Mouse (Mus musculus) embryonic fibroblast, embryonic 13.5 days (primary cell): Measurements from ENCODE around the gene Sept9. TPM values are rescaled to one million over a fixed set of nuclear protein-coding genes. Genes with fewer than 3 reads are reported as not detected.
A peak's percentile ranks its signal among the peaks of the same experiment; 100 is the strongest.

Experiments used
- H3K27ac ChIP-seq: 2 replicates; pipeline ENCODE4 v1.5.1; 2012; ENCODE audit warnings: low read length, control low read depth, inconsistent platforms; ENCODE audit not compliant: insufficient read depth
- H3K4me1 ChIP-seq: 2 replicates; pipeline ENCODE4 v1.6.1; 2011; ENCODE audit warnings: low read length; ENCODE audit not compliant: control insufficient read depth, insufficient read depth
- H3K4me3 ChIP-seq: 2 replicates; pipeline ENCODE4 v1.5.1; 2011; ENCODE audit warnings: mild to moderate bottlenecking, control low read depth, low read length; ENCODE audit not compliant: insufficient read depth
- CTCF ChIP-seq: IDR thresholded peaks from 2 replicates; pipeline ENCODE4 v1.5.1; 2011; ENCODE audit warnings: mild to moderate bottlenecking, control low read depth, low read length, moderate library complexity, borderline replicate concordance; ENCODE audit not compliant: insufficient read depth
- POLR2A ChIP-seq: IDR thresholded peaks from 2 replicates; pipeline ENCODE4 v1.6.1; 2011; ENCODE audit warnings: low read depth, mild to moderate bottlenecking, control low read depth, low read length, moderate library complexity
- polyA plus RNA-seq: library from polyadenylated mRNA; stranded (reverse); fragments of >200 nt; gene quantifications from 2 replicates; pipeline ENCODE4 v1.2.4, GENCODE M21; 2011; ENCODE audit warnings: low read depth; ENCODE audit not compliant: missing spikeins, insufficient read length

The Sept9 gene
- polyA plus RNA-seq, 1 experiment, result 198 TPM

DNA sequence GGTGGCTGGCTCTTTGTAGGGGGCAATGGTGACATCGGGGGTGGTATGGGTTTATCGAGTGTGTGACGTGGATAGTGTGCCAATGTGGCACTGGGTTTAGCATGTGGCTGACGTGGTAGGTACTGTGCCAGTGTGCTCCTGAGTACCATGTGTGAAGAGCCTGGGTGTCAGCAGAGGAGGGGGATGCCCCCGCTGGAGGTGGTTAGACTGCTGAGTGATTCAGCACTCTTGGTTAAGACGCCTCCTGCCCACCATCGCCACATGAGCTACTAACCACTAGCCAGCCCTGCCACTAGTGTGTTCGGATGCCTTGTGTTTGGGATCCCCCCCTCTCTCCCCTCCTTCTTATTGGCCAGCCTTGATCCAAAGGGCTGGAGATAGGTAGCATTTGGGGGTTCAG lies 21.3 kb downstream of the Sept9 start:
- Histone ChIP-seq H3K27ac (no peak overlapping the region), H3K4me3 (no peak overlapping the region), H3K4me1 (no peaks in the 10 kb centered on the region)
- no peak for TF ChIP-seq CTCF
- TF ChIP-seq POLR2A, result no peak

DNA sequence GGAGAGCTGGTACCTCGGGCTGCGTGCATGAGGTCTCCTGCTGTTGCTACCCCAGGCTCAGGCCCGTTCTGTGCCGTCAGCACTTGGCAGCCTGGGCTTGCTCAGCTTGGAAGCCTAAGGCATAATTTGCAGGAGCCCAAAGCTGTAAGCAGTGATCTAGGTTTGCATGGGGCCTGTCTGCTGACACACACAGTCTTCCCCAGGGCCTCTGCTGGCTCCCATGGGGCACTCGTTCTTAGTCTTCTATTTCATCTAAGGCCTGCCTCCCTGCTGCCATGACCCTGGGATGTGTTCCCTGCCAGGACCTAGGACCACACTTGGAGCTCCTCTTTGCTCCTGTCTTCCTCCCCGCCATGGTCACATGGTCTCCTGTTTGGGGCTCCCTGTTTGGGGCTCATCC lies 21.7 kb downstream of the Sept9 start:
- Histone ChIP-seq H3K4me1 (no peaks in the 10 kb centered on the region), H3K4me3 (no peak overlapping the region), H3K27ac (no peak overlapping the region)
- no peak for TF ChIP-seq CTCF
- TF ChIP-seq POLR2A, result no peak

DNA sequence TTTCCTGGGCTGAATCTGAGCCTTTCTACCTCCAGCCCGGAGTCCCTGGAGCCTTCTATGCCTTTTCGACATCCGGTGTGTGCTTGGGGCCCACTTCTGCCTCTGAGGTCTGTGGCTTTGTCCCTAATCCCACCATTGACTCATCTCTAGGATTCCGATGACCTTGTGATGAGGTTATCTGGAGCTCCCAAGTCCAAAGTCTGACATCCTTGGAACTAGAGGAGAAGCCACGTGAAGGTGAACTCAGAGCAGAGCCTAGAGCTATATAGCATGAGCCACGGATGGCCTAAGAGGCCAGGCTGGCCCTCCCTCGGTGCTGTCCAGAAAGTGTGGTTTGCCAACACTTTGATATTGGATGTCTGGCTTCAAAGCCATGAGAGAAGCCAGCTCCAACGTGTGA lies 23.4 kb downstream of the Sept9 start:
- TF ChIP-seq CTCF (no peak), POLR2A (no peak)
- Histone ChIP-seq H3K4me1 (no peaks in the 10 kb centered on the region), H3K27ac (no peak overlapping the region), H3K4me3 (no peak overlapping the region)

DNA sequence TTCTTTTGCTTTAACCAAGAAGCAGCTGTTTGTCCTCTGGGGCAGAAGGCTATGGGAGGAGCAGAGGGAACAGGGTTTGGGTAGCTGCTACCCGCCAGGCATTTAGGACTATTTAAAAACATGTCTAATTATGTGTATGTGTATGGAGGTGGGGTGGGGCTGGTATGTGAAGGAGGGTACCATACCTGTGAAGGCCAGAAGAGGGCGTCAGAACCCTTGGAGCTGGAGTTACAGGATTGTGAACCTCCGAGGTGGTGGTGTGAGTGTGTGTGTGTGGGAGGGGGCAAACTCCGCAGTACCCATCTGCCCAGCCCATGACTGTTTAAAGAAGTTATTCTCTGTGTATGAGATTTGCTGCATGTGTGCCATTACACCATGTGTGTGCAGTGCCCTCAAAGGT lies 25.3 kb downstream of the Sept9 start:
- Histone ChIP-seq H3K4me1 (0 out of 2 replicates have a peak, but pooled peaks cover 2% of the 10 kb centered on the region), H3K4me3 (no peak overlapping the region), H3K27ac (no peak overlapping the region)
- TF ChIP-seq CTCF, result no peak
- no peak for TF ChIP-seq POLR2A

DNA sequence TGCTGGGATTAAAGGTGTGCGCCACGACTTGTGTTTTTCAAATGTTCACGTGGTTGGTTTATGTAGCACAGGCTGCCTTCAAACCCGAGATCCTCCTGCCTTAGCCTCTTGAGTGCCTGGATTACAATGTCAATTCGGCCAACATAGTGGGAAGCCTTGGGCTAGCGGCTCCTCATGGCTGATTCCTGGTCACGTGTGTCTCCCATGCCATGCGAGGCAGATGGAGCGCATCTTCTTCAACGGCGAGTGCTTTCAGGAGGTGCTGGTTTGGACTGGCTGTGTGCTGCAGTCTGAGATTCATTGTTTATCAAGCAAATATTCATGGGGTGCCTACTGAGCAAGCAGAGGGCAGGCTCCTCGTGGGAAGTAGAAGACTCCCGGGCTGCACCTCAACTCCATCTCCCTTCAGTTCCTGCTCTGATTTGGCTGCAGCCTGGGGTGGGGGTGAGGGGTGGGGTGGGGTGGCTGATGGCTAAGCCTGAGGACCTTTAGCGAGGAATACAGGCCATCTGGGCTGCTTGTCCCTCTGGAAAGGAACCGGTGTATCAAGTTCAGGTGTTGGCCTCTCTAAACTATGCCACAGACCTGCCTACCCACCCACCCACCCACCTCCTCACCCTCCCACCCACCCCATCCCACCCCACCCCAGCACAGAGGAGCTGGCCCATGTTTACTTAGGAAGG lies 26.2 kb downstream of the Sept9 start:
- Histone ChIP-seq H3K4me3 (no peak overlapping the region), H3K27ac (no peak overlapping the region), H3K4me1 (0 out of 2 replicates have a peak, but pooled peaks cover 2% of the 10 kb centered on the region)
- TF ChIP-seq CTCF (no peak), POLR2A (no peak)

DNA sequence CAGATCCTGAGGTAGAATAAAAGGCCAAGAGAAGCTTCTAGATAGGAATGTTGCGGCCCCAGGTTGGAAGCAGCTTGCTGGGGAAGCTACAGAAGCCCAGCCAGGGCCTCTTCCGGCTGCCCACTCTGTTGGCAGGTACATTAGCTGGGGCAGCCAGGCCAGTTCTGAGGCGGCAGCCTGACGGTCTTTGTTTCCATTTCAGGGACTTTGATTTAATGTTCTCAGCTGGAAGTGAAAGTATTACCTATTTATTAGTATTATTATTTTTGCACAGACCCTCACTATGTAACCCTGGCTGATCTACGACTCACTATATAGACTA lies 26.7 kb downstream of the Sept9 start:
- TF ChIP-seq CTCF (no peak), POLR2A (no peak)
- Histone ChIP-seq H3K4me1 (0 out of 2 replicates have a peak, but pooled peaks cover 2% of the 10 kb centered on the region), H3K4me3 (no peak overlapping the region), H3K27ac (no peak overlapping the region)

DNA sequence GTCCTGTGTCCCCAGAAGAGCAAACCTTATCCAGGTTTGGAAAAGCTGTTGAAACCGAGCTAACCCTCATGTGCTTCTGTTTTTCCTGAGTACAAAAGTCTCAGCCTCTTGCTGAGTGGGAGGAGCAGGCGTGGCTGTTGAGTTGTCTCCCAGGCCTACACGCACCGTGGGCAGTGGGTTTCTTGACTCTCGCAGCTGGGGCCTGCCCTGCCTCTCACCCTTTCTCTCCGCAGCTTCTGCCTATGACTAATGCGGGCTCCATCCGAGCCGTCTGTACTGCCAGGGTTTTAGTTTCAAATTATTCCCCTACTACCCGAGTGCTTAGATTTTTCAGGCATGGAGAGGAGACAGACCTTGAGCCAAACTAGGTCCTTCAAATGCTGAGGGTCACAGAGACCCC lies 28.7 kb downstream of the Sept9 start:
- peak overlapping the region; percentile 54 for H3K27ac ChIP-seq
- H3K4me1 ChIP-seq, result peaks cover 9% of the 10 kb centered on the region
- no peak overlapping the region for H3K4me3 ChIP-seq
- TF ChIP-seq CTCF (no peak), POLR2A (no peak)

DNA sequence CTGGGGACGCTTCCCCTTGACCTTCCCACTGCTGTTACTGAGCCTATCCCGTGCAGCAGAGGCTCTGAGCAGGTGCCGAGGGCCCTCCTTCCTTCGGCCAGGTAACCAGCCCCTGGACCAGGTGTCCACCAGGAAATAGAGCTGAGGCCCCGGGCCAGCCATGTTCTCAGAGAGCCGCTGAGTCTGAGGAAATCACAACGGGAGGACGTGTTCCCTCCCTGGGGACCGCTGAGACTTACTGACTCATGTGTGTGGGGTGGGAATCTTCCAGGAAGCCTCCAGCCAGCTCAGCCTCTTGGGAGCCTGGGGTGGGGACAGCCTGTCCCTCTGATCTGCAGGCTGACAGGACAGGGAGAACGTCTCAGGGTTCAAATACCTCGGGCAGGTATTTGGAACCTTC lies 32.1 kb downstream of the Sept9 start:
- peak overlapping the region; percentile 65 for H3K4me3 ChIP-seq
- H3K4me1 ChIP-seq, result peaks cover 11% of the 10 kb centered on the region

DNA sequence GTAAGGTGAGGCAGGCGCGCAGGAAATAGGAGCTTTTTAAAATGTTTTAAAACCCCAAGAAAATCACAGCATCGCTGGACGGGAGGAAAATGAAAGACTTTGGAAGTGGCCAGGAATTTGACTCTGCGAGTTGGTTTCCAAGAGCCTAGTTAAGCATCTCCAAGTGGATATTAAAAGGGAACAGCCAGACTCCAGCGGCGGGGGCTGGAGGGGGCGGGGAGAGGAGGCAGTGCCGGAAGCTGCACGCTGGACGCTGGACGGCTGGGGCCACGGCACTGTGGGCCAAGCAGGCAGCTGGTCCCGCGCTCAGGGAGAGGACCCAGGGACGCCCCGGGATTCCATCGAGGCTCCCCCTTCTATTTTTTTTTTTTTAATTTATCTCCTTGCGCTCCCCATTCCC lies 32.6 kb downstream of the Sept9 start:
- Histone ChIP-seq H3K4me3 (peak overlapping the region; percentile 65), H3K4me1 (peaks cover 11% of the 10 kb centered on the region), H3K27ac (peak overlapping the region; percentile 94)
- TF ChIP-seq POLR2A, result peak; percentile 79
- no peak for TF ChIP-seq CTCF

More for the DNA sequence above, 32.1 kb downstream of the Sept9 start:
- TF ChIP-seq CTCF, result no peak
- peak; percentile 36; the same call in 1 of the 2 replicates for TF ChIP-seq POLR2A
- peak overlapping the region; percentile 94 for H3K27ac ChIP-seq

DNA sequence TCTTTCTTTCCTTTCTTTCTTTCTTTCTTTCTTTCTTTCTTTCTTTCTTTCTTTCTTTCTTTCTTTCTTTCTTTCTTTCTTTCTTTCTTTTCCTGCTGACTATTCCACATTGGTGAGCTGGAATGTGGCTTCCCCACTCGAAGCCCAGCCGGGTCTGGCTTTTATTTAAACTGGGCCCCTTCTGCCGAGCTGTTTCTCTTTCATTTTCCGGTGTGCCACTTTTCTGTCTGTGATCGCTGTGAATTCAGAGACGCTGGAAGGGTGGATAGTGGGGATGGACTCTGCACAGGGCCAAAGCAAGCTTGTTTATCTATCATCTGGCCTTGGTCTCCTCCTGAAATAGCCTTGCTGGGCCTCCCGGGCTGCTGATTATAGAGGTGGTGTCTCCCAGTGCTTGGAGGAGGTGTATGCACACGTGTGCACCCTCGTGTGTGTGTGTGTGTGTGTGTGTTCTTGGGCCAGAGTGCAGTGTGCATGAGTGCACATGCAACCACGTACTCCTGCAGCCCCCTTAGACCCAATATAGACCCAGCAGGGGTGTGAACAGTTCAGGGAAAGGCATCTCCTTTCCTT lies 33.5 kb downstream of the Sept9 start:
- TF ChIP-seq POLR2A, result no peak; the same call in 1 of the 2 replicates
- TF ChIP-seq CTCF, result no peak
- peaks cover 11% of the 10 kb centered on the region for H3K4me1 ChIP-seq

DNA sequence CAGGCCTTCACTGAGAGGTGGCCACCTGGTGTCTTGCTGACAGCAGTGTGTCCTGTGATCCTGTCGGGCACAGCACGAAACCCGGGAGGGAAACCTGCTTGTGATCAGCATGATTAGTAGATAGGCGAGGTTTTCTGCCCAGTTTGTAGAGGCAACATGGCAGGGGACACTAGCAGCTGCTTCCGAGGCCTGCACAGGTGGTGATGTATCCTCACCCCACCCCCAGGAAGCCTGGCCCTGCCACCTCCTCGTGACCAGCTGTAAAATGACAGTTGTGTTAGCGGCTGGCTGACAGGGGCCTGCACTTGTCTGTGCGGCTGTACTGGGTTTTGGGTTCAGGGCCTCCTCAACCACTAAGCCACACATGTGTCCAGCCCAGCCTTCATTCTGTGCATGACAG lies 34.4 kb downstream of the Sept9 start:
- Histone ChIP-seq H3K27ac (no peak overlapping the region), H3K4me1 (peaks cover 9% of the 10 kb centered on the region), H3K4me3 (peak overlapping the region; percentile 64)
- TF ChIP-seq CTCF, result no peak
- no peak for TF ChIP-seq POLR2A

More for the DNA sequence above, 33.5 kb downstream of the Sept9 start:
- Histone ChIP-seq H3K4me3 (peak overlapping the region; percentile 64), H3K27ac (peak overlapping the region; percentile 58)
